Mouse (Mus musculus): ENCODE measurements around the gene Foxo1.

The Foxo1 gene

DNA sequence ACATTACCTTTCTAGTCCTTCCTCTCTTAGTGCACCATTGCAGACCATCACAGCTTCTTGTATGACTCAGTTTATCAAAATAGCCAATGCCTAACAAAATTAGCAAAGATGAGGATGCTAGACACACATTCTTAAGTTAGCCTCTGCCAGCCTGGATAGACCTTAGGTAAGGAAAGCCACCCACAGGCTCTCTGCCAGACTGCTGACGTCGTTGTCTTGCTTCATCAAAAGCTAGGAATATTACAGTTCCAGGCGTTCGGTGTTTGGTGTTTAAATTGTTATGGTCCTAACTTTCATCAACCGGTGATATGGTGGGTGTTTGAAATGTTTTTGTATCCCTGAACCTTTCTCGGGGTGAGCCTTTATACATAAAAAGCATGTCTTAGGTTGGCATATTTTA is 96.4 kb downstream of the Foxo1 start:
- no peak for DNase-seq (ENCODE audit: low read depth, low spot score)

GRCm38 (mm10) chr3:52369204-52369603 is 101.1 kb downstream of the Foxo1 start:
- no peak for DNase-seq (ENCODE audit: low read depth, low spot score)

GRCm38 (mm10) chr3:52369881-52370428 is 101.8 kb downstream of the Foxo1 start:
- no peak for DNase-seq (ENCODE audit: low read depth, low spot score)

DNA sequence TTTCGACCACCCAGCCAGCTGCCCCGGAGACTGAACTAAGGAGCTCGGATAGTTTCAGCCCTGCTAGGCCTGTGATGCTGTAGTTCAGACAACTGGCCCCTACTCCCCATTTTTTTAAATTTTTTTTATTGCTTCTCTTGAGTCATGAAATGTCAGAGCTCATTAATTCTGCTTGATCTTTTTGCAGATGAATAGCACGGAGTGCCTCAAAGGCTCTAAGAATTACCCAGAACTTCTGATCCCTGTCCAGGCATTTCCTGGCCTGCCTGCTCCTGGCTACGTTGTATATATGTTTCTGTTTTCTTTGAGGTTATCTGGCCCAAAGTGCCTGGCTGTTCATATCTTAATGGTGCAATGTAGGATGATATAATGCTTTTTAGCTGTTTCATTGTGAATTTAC is 108.8 kb downstream of the Foxo1 start:
- no peak for DNase-seq (ENCODE audit: low read depth, low spot score)

DNA sequence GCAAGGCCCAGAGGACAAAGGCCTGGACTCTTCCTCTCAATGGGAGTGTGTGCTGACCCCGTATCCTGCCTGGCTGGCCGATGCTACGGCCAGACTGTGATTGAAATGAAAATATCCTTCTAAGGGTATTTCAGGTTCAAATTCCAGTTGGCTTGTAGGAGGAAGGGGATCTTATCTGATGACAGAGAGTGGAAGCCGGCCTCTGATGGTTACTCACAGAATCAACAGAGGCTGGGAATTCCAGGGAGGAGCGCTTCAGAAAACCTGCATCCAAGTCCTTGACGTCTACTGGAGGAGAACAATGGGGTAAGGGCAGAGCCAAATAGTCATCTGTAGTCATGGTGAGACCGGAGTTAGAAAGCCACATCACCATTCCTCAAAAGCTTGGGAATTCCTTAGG is 115.2 kb downstream of the Foxo1 start:
- no peak for DNase-seq (ENCODE audit: low read depth, low spot score)

DNA sequence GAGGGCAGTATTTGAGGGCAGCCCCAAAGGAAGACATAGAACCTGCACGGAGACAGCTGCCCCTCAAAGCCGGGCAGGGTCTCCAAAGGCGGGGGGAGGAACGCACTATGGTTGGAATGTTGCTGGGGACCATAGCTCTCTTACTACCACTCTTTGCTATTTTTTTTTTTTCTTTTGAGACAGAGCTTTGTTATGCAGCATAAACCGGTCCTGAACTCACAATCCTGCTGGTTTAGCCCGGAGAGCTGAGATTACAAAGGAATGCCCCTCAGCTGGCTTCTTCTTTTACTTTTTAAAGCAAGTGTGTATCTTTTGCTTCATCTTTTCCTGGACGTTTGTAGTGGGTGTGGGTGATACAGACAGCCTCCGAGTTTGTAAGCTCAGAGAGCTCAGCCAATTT is 118.2 kb downstream of the Foxo1 start:
- DNase-seq (ENCODE audit: low read depth, low spot score): no peak

GRCm38 (mm10) chr3:52390321-52390720 is 122.2 kb downstream of the Foxo1 start:
- no peak for DNase-seq (ENCODE audit: low read depth, low spot score)

GRCm38 (mm10) chr3:52390766-52391665 is 122.9 kb downstream of the Foxo1 start:
- no peak for DNase-seq (ENCODE audit: low read depth, low spot score)

DNA sequence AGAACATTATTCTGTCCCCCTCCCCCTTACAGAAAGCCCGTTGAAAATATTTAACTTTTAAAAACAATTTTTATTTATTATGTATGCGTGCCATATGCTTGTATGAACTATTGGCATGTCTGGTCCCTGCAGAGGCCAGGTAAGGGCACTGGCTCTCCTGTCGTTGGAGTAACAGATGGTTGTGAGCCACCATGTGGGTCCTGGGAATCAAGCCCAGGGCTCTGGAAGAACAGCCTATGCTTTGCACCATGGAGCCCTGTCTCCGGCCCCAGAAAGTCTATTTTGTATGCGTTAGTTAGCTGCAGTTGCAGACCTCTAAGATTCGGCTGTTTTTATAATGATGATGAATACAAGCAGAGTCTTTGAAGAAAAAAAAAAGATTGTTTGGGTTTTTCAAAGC is 123.8 kb downstream of the Foxo1 start:
- no peak for DNase-seq (ENCODE audit: low read depth, low spot score)

- DNase-seq (ENCODE audit: low read depth, low spot score): no peak
Observed at GRCm38 (mm10) chr3:52392521-52392920, 124.4 kb downstream of the Foxo1 start.

DNA sequence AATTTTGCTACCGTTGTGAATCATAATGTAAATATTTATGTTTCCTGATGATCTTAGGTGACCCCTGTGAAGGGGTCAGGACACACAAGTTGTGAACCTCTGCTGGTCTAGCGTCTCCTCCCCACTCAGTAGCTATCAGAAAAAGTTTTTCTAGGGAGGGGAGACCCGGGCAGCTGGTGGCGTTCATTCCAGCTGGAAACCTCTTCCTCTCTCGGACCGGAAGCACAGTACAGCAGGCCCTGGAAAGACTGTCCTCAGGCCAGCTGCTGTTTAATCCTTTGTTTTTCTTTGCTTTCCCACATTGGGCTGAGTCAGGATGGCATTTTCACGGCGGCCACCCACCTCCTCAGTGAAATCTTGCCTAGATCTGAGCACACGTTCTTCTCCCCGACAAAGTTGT is 125.0 kb downstream of the Foxo1 start:
- DNase-seq (ENCODE audit: low read depth, low spot score): no peak

DNA sequence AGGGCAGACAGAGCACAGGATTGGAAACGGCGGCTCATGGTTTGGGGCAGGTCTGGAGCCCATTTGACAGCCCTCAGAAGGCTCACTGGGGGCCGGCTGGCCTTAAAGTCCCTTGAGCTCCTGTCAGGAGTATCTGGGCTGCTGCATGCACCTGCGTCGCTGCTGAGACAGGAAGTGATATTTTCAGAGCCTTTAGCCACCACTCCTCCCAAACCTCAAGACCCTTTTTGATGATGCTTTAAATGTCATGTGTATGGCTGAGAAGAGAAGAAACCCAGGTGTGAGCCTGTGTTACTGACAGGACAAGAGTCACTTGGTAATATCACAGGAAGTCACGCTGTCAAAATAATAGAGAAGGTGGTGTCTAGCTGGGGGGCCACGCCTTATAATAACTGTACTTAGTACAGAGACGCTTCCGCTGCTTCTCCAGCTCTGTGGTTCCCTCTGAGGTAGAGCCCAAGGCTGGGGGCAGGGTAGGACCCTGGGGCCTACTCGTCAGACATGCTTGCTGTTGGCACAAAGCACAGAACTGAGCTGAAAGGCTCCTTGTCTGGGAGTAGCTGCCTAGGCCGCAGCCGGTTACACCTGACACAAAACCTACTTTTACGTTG is 128.1 kb downstream of the Foxo1 start:
- DNase-seq (ENCODE audit: low read depth, low spot score): no peak

DNA sequence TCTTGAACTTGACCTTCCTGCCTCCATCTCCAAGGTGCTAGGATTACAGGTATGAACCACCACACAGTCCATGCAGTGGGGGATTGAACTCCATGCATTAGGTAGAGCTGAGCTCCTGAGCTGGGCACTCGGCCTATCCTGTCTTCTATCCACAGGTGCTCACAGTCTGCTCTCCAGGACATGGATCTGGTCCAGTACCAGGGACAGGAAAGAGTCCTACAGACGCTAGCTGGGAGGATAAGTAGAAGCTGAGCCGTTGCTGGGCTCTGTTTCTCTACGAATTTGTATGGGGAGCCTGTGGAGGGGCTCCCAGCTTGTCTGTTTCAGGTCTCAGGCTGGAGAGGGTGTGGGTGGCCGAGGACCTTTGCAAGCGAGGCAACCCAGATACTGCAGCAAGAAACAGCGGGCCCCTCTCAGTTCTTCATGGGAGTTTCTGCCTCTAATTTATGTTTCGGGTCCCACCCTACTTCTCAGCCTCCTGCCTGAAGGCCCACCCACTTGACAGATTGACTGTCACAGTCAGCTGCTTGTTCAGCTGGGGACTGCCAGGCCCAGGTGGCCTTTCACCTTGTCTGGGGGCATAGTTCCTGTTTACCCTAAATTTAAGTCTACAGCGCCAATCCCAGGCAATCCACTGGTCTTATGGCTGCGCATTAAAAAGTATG is 128.9 kb downstream of the Foxo1 start:
- no peak for DNase-seq (ENCODE audit: low read depth, low spot score)

DNA sequence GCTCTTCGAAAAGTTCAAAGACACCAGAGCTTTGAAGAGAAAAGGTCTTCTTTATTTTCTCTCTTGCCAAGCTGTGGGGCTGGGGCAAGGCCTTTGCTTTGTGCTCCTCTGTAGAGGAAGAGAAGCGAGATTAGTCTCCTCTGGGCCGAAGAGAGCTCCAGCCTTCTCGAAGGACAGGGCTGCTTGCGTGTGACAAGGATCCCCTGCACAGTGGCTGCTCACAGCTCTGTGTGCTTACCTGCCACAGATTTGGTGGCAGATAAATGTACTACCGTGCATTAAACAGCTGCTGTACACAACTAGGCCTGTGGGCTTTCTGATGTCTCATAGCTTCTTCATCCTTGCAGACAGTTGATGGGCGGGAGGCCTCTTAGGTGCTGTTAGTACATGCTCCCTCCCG is 129.8 kb downstream of the Foxo1 start:
- DNase-seq (ENCODE audit: low read depth, low spot score): no peak

GRCm38 (mm10) chr3:52400284-52401161 is 132.4 kb downstream of the Foxo1 start:
- DNase-seq (ENCODE audit: low read depth, low spot score): no peak

- DNase-seq (ENCODE audit: low read depth, low spot score): no peak
Observed at GRCm38 (mm10) chr3:52401162-52401928, 133.2 kb downstream of the Foxo1 start.
